Mouse (Mus musculus) G1E (cell line): Measurements from ENCODE around the gene Agbl4. TPM values are rescaled to one million over a fixed set of nuclear protein-coding genes. Genes with fewer than 3 reads are reported as not detected.

Experiments
- ATAC-seq: 2 replicates; pipeline ENCODE4 v1.8.0; 2016; ENCODE audit warnings: mild to moderate bottlenecking; ENCODE audit not compliant: insufficient number of reproducible peaks, poor library complexity, low FRiP score, severe bottlenecking; ENCODE audit errors: extremely low read depth
- DNase-seq: peaks from one replicate; pipeline ENCODE4 v3.0.0; 2012; ENCODE audit warnings: low spot score
- H3K27me3 ChIP-seq: 2 replicates; pipeline ENCODE4 v1.6.1; 2012; ENCODE audit warnings: mild to moderate bottlenecking, low read length, inconsistent platforms; ENCODE audit not compliant: insufficient read depth
- H3K36me3 ChIP-seq: replicated peaks from 2 replicates; pipeline ENCODE3; 2012; ENCODE audit warnings: mild to moderate bottlenecking, inconsistent platforms
- H3K4me1 ChIP-seq: 2 replicates; pipeline ENCODE4 v1.6.1; 2012; ENCODE audit warnings: low read depth, low read length, inconsistent platforms, mixed read lengths; ENCODE audit not compliant: insufficient read depth
- H3K4me3 ChIP-seq: 2 replicates; pipeline ENCODE4 v1.5.1; 2012; ENCODE audit warnings: low read depth, mild to moderate bottlenecking, inconsistent platforms, low read length, moderate library complexity, mixed read lengths
- H3K9me3 ChIP-seq: replicated peaks from 2 replicates; pipeline ENCODE4 v1.6.1; 2012; ENCODE audit warnings: inconsistent platforms
- CTCF ChIP-seq: IDR thresholded peaks from 2 replicates; pipeline ENCODE4 v1.5.1; 2012; ENCODE audit warnings: low read depth, low read length, inconsistent platforms, mixed read lengths
- GATA1 ChIP-seq: IDR thresholded peaks from 2 replicates; pipeline ENCODE4 v1.6.1; 2012; ENCODE audit warnings: borderline replicate concordance, low read length, inconsistent platforms, mixed read lengths
- GATA2 ChIP-seq: IDR thresholded peaks from 2 replicates; pipeline ENCODE4 v1.6.1; 2012; ENCODE audit warnings: low read depth, low read length, inconsistent platforms, borderline replicate concordance
- POLR2AphosphoS5 ChIP-seq: IDR thresholded peaks from 2 replicates; pipeline ENCODE4 v1.6.1; 2012; ENCODE audit warnings: low read depth, low read length, inconsistent platforms; ENCODE audit not compliant: insufficient replicate concordance
- TAL1 ChIP-seq: conservative IDR thresholded peaks from 2 replicates; pipeline ENCODE4 v1.6.1; 2012; ENCODE audit warnings: low read depth, low read length, inconsistent platforms, mixed read lengths
- polyA plus RNA-seq: library from polyadenylated mRNA; stranded (reverse); fragments of >175 nt; gene quantifications from 2 replicates; pipeline ENCODE4 v1.2.3, GENCODE M21; 2012
- total RNA-seq, 2 experiments: library from RNA; stranded (forward) in 1 of 2; stranded (reverse) in 1 of 2; fragments of 200-1000 nt in 1 of 2; fragments of >200 nt in 1 of 2; fragmentation: Nextera tagmentation in 1 of 2; gene quantifications; 2 replicates each; pipeline ENCODE4 v1.2.3; 2014 to 2017

Agbl4 gene
- total and polyA plus RNA-seq, 3 experiments = 0.55 TPM; not detected in 2

DNA sequence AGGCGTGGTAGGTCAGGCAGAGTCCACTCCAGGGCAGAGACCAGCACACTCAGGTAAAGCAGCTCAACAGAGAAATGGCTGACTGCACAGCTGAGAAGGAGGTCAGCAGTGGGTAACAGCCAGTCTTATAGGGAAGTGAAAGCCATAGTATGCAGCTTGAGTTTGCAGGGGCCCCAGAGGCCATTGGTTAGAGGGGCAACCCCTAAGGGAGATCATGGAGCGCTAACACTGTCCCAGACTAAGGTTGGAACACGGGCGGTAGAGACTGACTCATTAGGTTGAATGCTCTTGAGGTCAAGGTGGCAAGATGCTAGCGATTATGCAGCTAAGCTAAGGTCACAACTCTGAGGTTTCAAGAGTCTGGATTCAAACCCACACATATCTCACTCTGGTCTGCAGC lies 1058.2 kb downstream of the Agbl4 start:
- Histone ChIP-seq H3K4me3 (no peak overlapping the region), H3K36me3 (no peaks in the 10 kb centered on the region), H3K4me1 (no peaks in the 10 kb centered on the region), H3K9me3 (peaks cover 44% of the 10 kb centered on the region), H3K27me3 (no peaks in the 10 kb centered on the region)
- DNase-seq = no peak
- no peak for ATAC-seq
- TF ChIP-seq POLR2AphosphoS5 (no peak), TAL1 (no peak)

DNA sequence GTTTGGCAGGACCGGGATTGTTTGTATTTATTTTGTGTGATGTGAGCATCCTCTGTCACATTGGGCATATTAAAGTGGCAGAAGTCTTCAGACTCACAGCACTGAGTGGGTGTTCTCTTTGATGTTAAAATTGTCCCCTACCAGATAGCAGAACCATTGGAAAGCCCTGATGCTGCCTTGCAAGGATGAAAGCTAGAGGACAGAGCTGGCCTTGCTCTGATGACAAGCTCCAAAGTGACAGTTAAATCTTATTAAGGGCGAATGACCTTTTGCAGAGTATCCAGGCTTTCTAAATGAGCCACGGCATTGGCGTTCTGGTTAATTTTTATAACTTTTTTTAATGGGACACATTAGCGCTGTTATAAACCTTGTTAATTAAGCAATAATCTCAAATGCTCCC lies 1060.1 kb downstream of the Agbl4 start:
- H3K36me3 ChIP-seq = no peaks in the 10 kb centered on the region
- H3K4me3 ChIP-seq = no peak overlapping the region
- no peaks in the 10 kb centered on the region for H3K4me1 ChIP-seq
- TF ChIP-seq TAL1 = no peak
- TF ChIP-seq GATA2 = no peak
- TF ChIP-seq POLR2AphosphoS5 = no peak
- no peak for TF ChIP-seq GATA1
- no peak for TF ChIP-seq CTCF
- H3K9me3 ChIP-seq = peaks cover 34% of the 10 kb centered on the region
- H3K27me3 ChIP-seq = no peaks in the 10 kb centered on the region
- ATAC-seq (no peak), DNase-seq (no peak)

GRCm38 (mm10) chr4:111467293-111467773 lies 1069.9 kb downstream of the Agbl4 start:
- DNase-seq (no peak), ATAC-seq (no peak)
- no peak for TF ChIP-seq CTCF
- Histone ChIP-seq H3K36me3 (no peaks in the 10 kb centered on the region), H3K4me1 (no peaks in the 10 kb centered on the region), H3K9me3 (peaks cover 20% of the 10 kb centered on the region), H3K27me3 (no peaks in the 10 kb centered on the region), H3K4me3 (no peak overlapping the region)

DNA sequence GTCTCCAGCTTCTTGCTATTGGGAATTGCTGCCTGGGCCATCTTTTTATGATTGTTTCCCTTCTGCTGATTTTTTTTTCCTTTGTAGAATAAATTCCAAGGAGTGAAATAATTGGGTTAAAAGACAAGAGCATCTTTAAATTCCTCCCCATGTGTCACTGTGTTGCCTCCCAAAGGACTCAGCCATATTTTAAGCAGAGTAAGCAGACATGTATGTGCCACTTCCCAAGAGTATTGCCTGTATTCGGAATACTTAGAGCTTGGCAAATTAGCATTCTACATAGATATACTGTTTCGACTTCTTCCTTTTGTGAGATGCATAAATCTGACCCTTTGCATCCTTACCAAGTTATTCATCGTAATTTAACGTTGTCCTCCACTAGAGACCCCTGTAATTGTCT lies 1070.3 kb downstream of the Agbl4 start:
- H3K4me3 ChIP-seq = no peak overlapping the region
- DNase-seq = no peak
- H3K36me3 ChIP-seq = no peaks in the 10 kb centered on the region
- TF ChIP-seq TAL1 (no peak), GATA1 (no peak), GATA2 (no peak), CTCF (no peak), POLR2AphosphoS5 (no peak)
- peaks cover 22% of the 10 kb centered on the region for H3K9me3 ChIP-seq
- no peaks in the 10 kb centered on the region for H3K4me1 ChIP-seq
- no peak for ATAC-seq
- no peaks in the 10 kb centered on the region for H3K27me3 ChIP-seq

DNA sequence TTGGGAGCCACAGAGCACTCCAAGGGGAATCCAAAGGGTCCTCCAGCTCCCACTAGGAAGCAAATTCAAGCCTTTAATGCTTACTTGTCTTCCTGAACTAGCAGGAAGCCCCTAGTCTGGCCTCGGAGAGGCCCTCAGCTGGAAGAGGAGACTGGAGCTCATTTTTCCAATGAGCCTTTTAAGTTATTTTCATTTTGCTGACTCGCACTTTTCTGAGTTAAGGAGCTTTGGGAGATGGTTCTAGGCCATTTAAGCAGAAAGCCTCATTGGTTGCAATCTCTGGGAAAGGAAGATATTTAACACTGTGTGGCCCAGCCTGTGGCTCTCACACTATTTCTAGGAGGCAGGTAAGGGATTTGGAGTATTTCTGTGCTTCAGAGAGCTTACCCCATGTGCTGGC lies 1072.4 kb downstream of the Agbl4 start:
- DNase-seq (no peak), ATAC-seq (no peak)
- Histone ChIP-seq H3K4me1 (no peaks in the 10 kb centered on the region), H3K36me3 (no peaks in the 10 kb centered on the region), H3K9me3 (peaks cover 34% of the 10 kb centered on the region), H3K27me3 (no peaks in the 10 kb centered on the region), H3K4me3 (no peak overlapping the region)
- TF ChIP-seq TAL1 (no peak), CTCF (no peak), GATA1 (no peak), POLR2AphosphoS5 (no peak), GATA2 (no peak)

DNA sequence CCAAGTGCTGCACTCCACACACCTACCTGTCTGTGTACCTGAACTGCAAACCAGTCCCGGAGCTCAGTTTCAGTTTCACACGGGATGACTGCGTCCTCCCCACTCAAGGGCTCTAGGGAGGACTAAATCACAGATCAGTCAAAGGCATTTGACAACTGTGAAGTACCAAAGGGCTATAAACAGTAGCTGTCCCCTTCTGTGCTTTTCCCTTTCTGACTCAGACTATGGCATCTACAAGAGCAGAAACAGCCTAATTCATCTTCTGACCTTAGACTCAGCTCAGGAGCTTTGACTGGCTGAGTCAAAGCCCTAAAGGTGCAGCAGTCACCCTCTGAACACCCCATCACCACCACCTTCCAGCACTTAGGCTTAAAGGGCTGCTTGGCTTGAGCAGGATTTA lies 1074.3 kb downstream of the Agbl4 start:
- Histone ChIP-seq H3K27me3 (no peaks in the 10 kb centered on the region), H3K4me3 (no peak overlapping the region), H3K36me3 (no peaks in the 10 kb centered on the region), H3K9me3 (peaks cover 50% of the 10 kb centered on the region), H3K4me1 (no peaks in the 10 kb centered on the region)
- TF ChIP-seq GATA1 = no peak
- TF ChIP-seq CTCF = no peak
- no peak for TF ChIP-seq GATA2
- no peak for TF ChIP-seq TAL1
- TF ChIP-seq POLR2AphosphoS5 = no peak
- ATAC-seq = no peak
- DNase-seq = no peak

- DNase-seq (no peak), ATAC-seq (no peak)
- no peak overlapping the region for H3K4me3 ChIP-seq
- H3K9me3 ChIP-seq = peaks cover 52% of the 10 kb centered on the region
- no peaks in the 10 kb centered on the region for H3K4me1 ChIP-seq
- no peaks in the 10 kb centered on the region for H3K27me3 ChIP-seq
- H3K36me3 ChIP-seq = no peaks in the 10 kb centered on the region
- no peak for TF ChIP-seq POLR2AphosphoS5
- no peak for TF ChIP-seq CTCF
- TF ChIP-seq GATA2 = no peak
Measured at GRCm38 (mm10) chr4:111472511-111472910, 1075.0 kb downstream of the Agbl4 start.
